Mouse (Mus musculus): ENCODE measurements at regions not wholly inside any gene's neighbourhood (a gene's known extent, or its start where the extent isn't known, plus 50 kb on each side); places are given as distances from the start of the nearest gene placed in this dataset.

DNA sequence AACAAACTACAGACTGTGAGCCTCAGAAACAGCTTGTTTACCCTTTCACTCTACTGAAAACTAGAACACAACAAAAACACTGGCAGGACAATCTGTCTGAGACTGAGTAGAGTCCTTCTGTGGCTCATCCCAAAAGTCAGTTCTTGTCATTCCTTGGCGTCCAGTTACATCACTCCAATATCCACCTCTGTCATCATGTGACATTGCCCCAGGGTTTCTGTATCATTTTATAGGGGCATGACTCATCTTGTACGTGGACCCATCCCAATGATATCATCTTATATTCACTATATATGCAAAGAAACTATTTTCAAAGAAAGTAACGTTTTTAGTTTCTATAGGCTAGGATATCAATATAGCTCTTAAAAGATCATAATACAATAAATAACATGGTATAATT, 152.3 kb downstream of the Dkk2 start:
- in situ Hi-C loops (cut with MboI; ENCODE audit: unreplicated experiment in 2 of 2): no loop called here

DNA sequence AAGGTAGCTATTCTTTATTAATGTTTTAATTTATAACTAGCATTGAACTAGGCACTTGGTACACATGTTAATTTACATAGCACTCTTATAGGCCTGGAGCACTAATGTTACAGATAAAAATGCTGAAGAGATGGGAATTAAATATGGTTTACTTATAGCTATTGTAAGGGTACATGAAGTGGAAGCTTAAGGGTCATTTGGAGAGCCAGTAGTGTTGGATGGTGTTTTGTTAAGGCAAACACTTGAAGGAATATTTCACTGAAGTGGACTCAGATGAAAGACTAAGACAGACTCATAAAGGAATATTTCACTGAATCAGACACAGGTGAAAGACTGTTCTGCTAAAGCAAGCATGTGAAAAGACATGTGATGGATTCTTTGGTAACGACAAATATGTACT, 172.7 kb downstream of the Dkk2 start:
- in situ Hi-C loops (cut with MboI; ENCODE audit: unreplicated experiment in 2 of 2): no loop called here

DNA sequence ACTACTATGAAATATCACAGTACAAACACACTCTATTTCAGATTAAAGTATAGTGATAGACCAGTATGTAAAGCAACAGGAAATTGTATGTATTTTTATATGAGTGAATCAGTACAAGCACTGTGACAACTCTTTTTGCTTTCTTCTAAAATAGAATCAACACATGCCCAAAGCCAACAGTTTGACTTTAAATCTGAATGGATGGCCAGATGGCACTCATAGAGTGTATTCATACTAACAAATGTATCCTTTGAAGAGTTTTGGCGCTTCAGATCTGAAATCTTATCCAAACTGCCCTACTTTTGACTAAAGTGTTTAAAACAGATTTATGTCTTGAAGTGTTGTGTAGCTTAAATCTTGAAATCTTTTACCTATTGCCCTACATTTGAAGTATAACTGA, 184.5 kb downstream of the Dkk2 start:
- in situ Hi-C loops (cut with MboI; ENCODE audit: unreplicated experiment in 2 of 2): no loop called here

DNA sequence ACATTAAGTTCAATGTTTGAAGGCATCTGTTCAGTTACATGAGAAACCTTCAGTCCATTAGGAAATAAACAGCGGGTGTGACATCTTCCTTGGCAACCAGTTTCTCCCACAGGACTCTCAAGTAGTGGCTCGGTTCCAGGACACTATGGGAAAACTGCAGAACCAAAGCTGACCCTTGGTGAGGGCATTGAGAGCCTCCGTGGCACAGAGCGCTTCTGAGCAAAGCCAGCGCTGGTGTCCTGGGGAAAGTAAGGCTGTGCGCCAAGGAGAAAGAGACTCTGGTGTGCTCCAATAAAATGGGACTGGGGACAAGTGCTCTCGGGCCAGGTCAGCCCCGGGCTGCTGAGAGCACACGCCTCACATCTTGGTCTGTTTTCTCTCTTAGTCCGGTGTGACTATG, 189.7 kb downstream of the Dkk2 start:
- in situ Hi-C loops (cut with MboI; ENCODE audit: unreplicated experiment in 2 of 2): no loop called here

DNA sequence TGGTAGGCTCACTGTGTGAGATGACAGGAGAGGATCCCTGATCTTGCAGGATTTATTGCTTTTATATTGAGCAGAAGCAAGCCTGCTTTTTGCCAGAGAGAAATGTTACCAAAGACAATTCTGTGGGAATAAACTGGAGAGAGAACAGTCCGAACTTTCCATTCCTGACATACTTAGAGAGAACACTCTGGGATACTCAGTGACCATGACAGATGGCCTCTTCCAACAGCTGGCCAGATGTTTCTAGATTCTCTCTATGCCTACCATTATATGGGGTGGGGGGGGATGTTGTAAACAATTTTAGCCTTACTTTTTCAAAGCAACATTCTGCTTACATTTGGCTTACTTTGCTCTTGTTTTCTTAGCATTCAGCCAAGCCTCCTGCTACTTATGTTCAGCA, 192.7 kb downstream of the Dkk2 start:
- in situ Hi-C loops (cut with MboI; ENCODE audit: unreplicated experiment in 2 of 2): no loop called here

DNA sequence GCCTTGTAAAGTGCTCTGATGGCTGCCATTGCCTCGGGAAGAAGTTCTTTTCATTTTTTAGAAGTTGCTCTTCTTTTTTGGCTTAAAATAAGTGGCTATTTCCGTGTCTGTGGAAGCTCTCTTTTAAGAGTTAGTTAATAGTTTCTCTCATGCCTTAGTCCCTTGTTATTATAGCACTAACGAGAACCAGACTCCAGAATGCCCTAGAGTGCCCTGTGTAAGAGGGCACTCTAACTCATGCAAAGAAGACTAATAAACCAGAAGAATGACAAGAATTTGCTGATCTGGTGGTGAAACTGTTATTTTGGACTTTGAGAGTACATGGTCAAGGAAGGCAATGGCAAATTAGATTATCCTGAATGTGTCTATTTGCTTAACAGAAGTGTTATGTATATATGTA, 202.6 kb downstream of the Dkk2 start:
- in situ Hi-C loops (cut with MboI; ENCODE audit: unreplicated experiment in 2 of 2): no loop called here

DNA sequence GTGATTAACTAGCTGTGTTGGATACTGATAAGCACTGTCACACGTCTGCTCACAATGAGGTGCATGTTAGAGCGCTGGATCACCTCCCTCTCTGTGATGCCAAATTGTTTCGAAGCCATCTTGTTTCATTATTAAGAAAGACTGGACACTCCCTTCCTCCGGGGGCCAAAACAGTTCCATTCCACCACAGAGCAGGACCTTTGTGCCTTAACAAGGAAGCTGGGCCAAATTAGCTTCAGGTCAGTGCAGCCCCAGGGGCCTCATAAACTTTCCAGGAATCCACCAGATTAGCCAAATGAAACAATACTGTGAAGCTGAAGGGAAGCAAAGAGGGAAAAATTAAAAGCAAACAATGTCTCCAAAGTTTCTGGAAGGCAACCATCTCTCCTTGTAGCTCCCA, 241.9 kb downstream of the Dkk2 start:
- in situ Hi-C loops (cut with MboI; ENCODE audit: unreplicated experiment in 2 of 2): no loop called here

DNA sequence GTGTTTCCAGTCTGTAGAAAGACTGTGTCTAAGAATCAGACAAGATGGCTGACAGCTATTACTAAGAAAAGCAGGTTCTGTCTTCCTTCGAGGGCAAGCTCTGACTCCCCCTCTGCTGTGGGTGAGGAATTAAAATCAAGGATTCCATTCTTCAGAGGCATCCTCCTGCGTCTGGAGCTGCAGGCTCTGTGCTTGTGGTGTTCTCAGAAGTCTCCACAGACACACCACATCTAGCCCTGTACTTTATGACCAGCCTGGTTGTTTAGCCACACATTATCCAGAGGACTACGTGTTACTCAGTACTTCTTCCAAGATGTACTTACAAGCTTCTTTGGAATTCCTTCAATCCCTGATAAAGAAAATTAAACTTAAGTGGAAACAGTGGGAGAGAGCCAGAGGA, 258.5 kb downstream of the Dkk2 start:
- in situ Hi-C loops (cut with MboI; ENCODE audit: unreplicated experiment in 2 of 2): no loop called here

DNA sequence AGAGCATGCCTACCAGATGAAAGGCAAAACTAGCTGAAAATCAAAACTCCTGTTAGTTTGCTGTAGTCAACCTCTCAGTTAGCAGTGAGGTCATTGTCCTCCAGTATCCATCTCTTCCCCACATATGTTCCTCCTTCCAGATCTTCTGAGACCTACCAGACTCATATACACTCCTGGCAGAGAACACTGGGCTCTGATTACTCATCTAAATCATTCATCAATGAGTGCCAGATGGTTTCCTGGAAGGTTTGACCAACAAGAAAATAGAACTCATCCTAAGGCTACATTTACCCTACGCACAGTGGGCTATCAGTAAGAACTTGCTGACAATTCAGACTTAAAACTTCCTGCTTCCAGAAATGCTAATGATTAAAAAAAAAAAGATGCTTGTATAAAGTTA, 260.8 kb downstream of the Dkk2 start:
- in situ Hi-C loops (cut with MboI; ENCODE audit: unreplicated experiment in 2 of 2): no loop called here

DNA sequence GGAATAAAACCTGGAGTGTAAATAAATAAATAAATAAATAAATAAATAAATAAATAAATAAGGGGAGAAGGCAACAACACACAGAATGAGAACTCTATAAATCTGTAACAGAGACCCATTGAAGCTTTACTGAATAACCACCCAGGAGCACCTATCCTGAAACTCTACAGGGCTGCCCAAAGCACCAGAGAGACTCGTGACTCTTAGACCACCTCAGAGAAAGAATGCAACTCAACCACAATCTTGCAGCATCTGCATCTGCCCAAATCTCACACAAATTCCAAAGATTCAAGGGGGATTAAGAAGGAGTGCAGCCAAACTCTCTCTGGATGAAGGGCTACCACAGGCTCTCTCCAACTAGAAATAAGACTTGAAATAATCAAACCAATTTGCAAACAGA, 264.5 kb downstream of the Dkk2 start:
- in situ Hi-C loops (cut with MboI; ENCODE audit: unreplicated experiment in 2 of 2): no loop called here

DNA sequence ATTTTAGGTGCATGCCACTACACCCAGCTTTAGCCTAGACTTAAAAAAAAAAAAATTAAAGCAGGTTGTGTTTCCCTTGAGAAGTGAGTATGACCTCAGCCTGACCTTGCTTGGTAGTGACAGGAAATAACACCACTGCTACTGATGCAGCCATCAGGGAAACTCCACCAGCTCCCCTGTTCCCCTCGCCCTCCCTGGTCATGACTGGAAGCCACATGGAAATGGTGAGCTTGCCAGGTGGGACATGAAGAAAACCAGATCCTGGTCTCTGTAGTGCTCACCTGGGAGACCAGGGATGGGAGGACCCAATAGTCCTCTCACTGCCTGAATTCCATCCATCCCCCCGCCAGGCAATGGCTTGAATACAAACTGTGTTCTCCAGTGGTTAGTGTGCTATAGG, 268.1 kb downstream of the Dkk2 start:
- in situ Hi-C loops (cut with MboI; ENCODE audit: unreplicated experiment in 2 of 2): no loop called here

DNA sequence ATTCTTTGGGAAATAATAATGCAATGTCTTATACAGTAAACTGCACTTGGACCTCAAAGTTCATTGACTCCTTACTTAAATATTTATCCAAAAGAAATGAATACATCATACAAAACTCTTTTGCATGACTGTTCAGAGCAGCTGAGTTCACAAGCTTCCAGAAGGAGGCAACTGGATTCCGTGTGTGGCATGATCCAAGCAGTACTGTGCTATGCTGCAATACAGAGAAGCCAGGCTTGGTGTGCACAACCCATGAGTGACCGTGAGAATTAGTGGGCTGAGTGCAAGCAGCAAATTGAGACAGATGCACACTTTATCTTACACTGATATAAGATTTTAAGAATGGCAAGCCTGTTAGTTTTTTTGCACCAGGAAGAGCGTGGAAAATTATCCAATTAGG, 270.0 kb upstream of the Gimd1 start:
- in situ Hi-C loops (cut with MboI; ENCODE audit: unreplicated experiment in 2 of 2): no loop called here

DNA sequence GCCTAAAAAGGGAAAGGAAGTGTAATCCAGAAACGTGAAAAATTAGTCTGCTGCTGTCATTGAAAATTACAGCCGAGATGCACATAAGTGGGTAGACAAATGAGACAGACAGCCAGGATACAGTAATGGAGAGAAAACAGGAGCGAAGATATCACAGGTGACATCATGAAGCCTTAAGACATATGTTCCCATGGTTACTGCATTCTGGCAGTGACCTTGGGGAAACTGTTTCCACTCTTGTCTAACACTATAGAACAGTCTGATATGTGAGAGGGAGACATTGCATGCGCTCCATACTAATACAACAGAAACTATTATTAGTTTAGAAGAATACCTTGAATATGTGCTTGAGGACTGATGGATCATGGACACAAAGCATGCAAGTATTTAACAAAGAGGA, 254.0 kb upstream of the Gimd1 start:
- in situ Hi-C loops (cut with MboI; ENCODE audit: unreplicated experiment in 2 of 2): no loop called here

DNA sequence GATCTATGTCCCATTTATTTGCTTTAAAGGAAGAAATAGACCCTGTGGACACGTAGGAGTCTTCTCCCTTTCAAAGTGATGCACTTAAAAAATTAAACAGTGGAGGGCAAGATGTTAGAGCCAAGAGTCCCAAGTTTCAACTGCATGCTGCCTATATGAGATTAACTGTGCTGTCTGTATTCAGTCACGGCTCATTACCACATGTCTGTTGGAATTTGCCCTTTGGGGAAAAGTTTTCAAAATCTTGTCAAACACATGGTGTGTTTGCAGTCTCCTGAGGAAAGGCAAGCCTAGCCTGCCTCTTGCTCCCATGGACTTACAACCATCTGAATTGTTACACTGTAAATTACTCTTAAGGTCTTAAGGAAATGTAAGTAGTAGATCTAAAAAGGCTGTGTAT, 211.9 kb upstream of the Gimd1 start:
- in situ Hi-C loops (cut with MboI; ENCODE audit: unreplicated experiment in 2 of 2): no loop called here

DNA sequence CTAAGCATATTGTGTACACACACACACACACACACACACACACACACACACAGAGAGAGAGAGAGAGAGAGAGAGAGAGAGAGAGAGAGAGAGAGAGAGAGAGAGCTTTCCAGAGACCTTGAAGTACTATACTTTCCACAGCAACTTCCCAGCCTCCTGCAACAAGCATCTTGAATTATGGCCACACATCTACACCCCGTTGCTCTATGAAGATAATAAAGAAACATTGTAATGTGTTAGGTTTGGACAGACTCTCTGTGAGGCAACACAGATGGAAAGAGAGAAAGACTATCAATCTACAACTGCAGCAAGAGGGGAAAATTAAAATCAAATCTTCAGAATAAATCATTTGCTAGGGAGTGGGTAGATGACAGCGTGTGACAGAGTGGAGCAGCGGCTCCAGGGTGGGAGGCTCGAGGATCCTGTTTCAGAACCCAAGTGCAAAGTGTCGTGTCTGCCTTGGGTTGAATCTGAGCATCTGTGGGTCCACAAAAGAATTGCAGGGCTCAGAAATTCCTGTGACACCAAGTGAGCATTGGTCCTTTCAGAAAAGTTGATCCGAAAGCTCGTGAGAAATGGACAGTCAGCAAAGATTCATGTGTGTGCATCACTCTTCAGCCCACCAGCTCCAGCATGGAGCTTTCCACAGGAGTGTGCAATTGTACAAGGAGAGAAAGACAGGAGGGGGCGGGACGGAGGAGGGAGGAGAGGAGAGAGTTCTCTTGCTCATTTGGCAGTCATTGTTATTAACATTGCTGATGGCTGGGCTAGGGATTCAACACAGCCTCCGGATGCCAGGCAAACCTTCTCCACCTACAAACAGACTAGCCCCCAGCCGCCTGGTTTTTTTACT, 203.6 kb upstream of the Gimd1 start:
- in situ Hi-C loops (cut with MboI; ENCODE audit: unreplicated experiment in 2 of 2): no loop called here

DNA sequence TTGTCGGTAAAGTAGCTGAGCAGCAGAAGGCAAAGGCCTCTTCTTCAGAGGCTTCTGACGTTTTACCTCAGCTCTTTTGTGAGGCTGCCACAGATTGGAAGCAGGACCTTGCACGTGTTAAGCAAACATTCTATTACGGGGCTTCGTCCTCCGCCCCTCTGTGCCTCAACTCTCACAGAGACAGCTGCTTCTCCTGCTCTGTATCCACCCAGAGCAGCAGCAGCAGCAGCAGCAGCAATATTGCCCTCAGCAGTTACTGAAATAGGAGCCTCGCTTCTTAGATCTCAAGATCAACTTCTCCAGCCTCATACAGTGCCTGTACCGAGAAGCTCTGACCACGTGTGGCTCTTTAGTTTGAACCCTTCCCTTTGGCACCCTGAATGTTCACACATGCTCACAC, 202.4 kb upstream of the Gimd1 start:
- in situ Hi-C loops (cut with MboI; ENCODE audit: unreplicated experiment in 2 of 2): no loop called here

DNA sequence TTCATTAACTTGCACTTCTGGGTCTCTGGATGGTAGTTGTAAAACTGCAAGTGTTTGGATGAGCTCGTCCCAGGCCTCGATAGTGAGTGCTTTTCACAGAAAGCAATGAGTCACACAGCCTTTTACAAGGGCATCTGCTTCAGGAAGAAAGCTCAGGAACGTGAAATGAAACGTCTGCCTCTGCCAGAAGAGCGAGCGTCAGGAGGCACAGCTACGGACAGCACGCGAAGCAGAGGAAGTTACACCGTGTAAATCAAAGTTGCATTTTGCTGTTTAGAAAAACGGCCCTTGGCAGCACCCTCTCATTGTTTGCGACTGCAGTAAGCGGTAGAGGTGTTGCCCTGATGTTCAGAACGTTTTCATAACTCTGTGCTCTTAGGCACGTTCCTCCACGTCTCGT, 201.5 kb upstream of the Gimd1 start:
- in situ Hi-C loops (cut with MboI; ENCODE audit: unreplicated experiment in 2 of 2): no loop called here

DNA sequence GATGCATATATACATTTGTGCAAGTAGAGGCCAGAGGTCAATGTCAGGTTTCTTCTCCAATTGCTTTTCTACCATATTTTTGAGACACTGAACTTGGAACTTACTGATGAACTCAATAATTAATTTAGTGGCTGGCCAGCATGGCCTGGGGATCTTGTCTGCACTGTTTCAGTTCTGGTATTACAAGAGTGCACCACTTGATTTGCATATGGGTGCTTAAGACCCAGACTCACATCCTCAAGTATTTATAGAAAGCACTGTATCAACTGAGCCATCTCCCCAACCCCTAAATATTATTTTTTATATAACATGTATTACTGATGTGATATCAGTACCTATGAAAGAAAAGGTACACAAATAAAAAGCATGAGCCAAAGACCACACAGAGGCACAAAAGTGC, 197.8 kb upstream of the Gimd1 start:
- in situ Hi-C loops (cut with MboI; ENCODE audit: unreplicated experiment in 2 of 2): no loop called here

DNA sequence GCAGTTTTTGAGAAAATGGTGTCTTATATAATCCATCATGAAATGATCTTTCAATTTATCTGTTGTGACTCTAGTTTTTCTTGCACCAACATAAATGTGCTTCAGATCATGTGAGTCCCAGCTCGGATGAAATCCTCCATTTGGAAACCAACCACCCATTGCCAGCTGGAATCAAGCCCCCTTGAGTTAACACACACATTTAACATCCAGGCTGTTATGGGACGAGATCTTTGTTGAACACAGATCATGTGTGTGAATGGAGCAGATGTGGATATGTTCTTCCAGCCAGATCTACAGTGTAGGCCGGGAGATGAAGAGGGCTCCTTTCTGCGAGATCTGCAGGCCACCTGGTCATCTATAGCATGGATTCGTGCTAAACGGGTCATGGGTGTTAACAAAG, 188.4 kb upstream of the Gimd1 start:
- in situ Hi-C loops (cut with MboI; ENCODE audit: unreplicated experiment in 2 of 2): no loop called here

DNA sequence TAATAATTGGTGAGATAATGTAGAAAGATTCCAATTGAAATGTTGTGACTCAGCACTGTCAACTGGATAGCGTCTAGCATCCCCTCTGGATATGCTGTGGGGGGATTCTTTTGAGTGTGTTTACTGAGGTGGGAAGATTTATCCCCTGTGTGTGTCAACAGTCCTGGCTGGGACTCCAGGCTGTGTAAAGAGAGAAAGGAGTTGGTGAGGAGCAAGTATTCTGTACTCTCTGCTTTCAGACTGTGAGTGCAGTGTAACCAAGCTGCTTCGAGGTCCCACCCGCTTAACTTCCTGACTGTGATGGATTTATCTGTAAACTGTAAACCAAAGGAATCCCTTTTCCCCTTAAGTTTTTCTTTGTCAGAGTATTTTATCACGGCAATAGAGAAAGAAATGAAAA, 175.7 kb upstream of the Gimd1 start:
- in situ Hi-C loops (cut with MboI; ENCODE audit: unreplicated experiment in 2 of 2): no loop called here

DNA sequence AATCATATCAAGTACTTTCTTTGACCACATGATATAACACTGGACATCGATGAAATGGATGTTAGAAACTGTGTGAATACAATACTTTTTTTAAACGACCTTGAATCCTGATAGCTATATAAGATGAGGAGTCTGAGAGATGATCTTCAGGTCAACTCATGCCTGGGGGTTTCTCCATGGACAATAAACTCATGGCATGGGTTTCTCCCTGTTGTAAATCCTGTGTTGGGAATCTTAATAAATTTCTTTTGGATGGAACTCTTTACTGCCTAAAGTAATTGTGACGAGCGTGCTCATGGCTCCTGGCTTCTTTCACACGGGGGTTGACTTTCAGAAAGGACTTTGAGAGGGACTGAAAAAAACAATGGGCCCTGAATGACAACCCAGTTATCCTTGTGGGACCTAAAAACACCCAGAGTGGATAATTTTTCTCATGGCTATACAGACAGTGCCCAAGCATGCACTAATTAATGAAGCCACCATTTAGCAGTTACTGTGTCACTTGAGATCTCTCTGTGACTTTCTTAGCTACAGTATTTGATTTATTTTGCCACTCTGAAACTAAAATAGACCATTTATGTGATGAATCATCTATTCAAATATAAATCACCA, 167.2 kb upstream of the Gimd1 start:
- in situ Hi-C loops (cut with MboI; ENCODE audit: unreplicated experiment in 2 of 2): no loop called here

DNA sequence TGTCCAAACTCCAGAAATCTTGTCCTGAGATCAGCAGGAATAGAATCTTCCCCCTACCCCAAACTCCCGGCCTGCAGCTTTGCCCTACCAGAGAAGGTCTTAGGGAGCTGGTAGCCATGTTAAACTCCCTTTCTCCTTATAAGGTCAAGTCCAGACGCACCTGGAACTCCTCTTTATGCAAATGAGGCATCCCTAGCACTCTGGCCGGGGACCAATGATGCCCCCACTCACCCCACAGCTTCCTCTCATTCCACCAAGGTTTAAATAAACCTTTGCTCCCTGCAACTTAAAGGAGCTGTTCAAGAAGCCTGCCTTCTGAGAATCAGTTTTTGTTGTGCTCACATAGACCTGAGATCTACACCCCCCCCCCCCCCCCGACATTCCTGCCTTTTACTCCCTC, 158.6 kb upstream of the Gimd1 start:
- in situ Hi-C loops (cut with MboI; ENCODE audit: unreplicated experiment in 2 of 2): no loop called here

DNA sequence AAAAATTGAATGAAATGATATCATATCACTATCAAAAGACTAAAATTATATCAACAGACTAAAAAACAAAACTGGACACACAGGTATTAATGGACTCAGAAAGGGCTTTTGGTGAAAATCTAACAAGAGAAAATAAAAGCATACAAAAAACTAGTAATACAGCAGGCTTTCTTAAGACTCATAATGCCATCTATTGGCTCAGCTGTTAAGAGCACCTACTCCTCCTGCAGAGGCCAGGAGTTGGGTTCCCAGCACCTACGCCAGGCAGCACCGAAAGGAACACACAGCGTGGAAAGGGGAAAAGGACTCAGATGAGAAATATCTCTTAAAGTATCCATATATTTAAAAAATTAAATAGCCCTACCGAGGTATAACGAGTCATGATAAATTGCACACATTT, 151.9 kb upstream of the Gimd1 start:
- in situ Hi-C loops (cut with MboI; ENCODE audit: unreplicated experiment in 2 of 2): no loop called here

All from v-Abl transformed pro-B cells (cell line).